Mouse (Mus musculus): ENCODE measurements around the gene Crk.
A peak's percentile ranks its signal among the peaks of the same experiment; 100 is the strongest.
"Not testable (repeated sequence)": the region's sequence is repeated elsewhere in the genome, so short reads cannot be mapped to it uniquely, and the experiment has no call there.

Crk gene

GRCm38 (mm10) chr11:75684956-75685355 lies 5.9 kb downstream of the Crk start:
- no peak for DNase-seq (ENCODE audit: low read depth)

DNA sequence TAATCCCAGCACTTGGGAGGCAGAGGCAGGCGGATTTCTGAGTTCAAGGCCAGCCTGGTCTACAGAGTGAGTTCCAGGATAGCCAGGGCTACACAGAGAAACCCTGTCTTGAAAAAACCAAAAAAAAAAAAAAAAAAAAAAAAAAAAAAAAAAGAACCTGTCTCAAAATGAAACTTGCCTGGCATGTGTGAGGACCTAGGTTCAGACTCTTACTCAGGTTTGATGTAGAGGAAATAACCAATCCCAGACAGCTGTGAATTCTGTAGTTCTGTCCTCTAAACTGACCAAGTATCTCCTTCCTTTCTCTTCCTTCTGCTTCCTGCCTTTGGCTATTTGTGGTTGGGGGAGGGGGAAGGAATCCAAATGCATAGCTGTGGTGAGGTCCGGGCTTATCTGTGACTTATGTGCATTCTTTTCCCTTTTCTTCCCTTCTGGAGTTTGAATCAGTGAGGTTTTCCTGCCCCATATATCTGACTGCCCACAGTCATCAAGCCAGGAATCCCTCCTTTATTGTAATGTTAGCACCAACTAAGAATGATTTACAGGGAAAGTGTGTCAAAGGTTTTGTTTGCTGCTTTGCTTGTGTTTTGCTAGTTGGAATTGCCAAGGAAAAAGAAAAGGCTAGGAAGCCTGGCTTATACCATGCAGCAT lies 8.4 kb downstream of the Crk start:
- no peak for DNase-seq (ENCODE audit: low read depth)

DNA sequence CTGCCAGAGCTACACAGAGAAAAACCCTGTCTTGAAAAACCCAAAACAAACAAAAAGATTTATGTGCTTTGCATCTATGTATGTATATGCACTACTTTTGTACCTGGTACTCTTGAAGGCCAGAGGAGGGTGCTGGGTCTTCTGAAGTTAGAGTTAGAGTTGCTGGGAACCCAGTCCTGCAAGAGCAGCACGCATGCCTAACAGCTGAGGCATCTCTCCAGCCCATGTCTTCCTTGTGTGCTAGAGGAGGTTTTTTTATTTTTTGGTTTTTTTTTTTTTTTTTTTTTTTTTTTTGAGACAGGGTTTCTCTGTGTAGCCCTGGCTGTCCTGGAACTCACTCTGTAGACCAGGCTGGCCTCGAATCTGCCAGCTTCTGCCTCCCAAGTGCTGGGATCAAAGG lies 9.1 kb downstream of the Crk start:
- no peak for DNase-seq (ENCODE audit: low read depth)

DNA sequence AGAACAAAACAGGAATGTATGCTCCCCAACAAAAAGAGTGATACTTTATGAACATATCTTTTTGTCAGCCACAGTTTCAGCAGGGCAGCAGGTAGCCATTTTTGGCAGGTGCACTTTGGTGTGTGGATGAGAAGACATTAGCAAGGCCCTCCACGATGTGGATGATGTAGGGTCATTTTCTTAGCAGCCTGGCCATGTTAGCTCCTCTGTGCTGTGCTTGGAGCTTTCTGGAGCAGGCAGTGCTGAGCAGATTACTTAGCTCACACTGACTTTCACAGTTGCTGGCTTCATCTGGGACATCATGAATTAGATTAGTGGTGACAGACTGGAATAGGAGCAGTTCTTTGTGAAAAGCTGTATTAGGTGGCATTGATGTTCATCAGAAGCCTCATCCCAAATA lies 10.9 kb downstream of the Crk start:
- no peak for DNase-seq (ENCODE audit: low read depth)

- no peak for DNase-seq (ENCODE audit: low read depth)
Observed at GRCm38 (mm10) chr11:75691047-75691446, 12.0 kb downstream of the Crk start.

DNA sequence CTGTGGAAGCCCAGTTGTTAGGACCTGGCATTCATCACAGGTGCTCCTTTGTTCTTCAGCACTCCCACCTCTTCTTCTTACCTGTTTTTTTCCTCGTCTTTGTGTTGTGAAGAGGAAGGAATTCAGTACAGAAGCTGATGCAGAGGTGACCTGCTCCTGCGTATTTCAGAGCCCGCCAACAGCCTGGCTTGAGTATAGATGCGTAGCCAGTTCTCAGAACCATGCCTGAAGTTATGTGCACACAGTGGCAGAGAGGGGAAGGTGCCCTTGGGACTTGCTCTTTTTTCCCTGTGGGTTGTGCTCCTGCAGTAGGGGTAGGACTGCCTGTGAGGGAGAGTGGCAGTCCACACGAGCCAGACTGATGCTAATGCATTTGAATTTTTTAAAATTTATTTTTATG lies 14.5 kb downstream of the Crk start:
- DNase-seq (ENCODE audit: low read depth), result no peak

DNA sequence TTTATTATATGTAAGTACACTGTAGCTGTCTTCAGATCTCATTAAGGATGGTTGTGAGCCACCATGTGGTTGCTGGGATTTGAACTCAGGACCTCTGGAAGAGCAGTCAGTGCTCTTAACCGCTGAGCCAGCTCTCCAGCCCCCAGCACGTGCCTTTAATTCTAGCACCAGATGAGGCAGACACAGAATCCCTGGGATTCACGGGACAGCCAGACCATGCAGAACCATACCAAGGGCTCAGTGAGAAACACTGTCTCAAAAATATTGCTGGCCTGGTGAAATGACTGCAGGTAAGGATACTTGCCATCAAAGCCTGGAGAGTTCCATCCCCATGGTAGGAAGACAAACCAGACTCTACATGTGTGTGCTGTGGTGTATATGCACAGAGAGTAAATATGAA lies 18.4 kb downstream of the Crk start:
- DNase-seq (ENCODE audit: low read depth), result not testable (repeated sequence)

- DNase-seq (ENCODE audit: low read depth), result no peak
Observed at GRCm38 (mm10) chr11:75700557-75700956, 21.5 kb downstream of the Crk start.

DNA sequence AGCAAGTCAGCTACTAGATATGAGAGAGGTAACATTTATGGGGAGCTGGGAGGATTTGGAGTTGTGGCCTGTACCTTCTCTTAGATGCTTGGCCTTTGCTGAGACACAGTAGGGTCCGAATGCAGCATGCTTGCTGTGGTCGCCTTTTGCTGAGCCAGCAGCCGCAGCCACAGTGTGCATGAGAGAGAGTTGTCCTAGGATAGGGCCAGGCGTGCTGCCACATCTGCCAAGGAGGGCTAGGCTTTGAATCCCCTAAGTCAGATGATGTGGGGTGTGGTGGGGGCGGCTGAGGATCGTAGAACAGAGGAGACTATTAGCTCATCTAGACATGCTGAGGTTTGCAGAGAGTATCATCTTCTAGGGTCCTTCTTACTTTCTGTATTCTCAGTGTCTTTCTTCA lies 23.7 kb downstream of the Crk start:
- no peak for DNase-seq (ENCODE audit: low read depth)

GRCm38 (mm10) chr11:75703748-75704147 lies 24.7 kb downstream of the Crk start:
- no peak for DNase-seq (ENCODE audit: low read depth)

- peak; percentile 71 for DNase-seq (ENCODE audit: low read depth)
Observed at GRCm38 (mm10) chr11:75713949-75714348, 34.9 kb downstream of the Crk start.

DNA sequence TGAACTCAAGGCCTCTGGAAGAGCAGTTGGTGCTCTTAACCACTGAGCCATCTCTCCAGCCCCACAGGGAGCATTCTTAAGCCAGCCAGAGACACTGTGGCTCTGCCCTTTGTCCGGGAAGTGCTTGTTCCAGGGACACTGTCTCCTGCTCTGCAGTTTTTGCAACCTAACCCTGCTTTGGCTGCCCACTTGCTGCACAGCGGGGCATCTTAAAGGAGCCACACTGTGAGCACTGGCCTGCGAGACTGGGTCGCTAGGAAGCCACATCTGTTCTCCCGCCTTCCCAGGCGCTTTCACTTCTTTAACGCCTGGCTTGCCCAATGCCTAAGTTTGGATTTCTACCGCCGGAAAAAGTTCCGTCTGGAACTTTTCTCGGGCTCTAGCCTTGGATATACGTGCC lies 36.5 kb downstream of the Crk start:
- no peak for DNase-seq (ENCODE audit: low read depth)

- no peak for DNase-seq (ENCODE audit: low read depth)
Observed at GRCm38 (mm10) chr11:75716661-75717325, 37.7 kb downstream of the Crk start.

- DNase-seq (ENCODE audit: low read depth), result no peak
Observed at GRCm38 (mm10) chr11:75722339-75722738, 43.3 kb downstream of the Crk start.

DNA sequence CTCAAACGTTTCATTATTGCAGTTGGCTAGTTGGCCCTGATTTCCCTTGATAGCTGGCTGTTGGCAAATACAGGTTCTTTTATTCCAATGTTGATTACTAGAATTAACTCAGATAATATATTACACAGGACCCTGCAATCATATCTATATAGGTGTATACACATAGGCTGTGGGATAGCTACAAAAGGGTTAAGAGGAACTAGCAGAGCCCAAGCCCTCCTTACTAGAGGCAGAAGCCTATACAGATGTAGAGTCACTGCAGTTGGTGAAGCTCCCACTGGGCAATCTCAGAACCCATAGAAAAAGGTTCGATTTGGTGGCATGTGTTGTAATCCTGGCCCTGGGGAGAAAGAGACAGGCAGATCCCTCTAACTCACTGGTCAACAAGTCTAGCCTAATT lies 48.1 kb downstream of the Crk start:
- DNase-seq (ENCODE audit: low read depth), result no peak

DNA sequence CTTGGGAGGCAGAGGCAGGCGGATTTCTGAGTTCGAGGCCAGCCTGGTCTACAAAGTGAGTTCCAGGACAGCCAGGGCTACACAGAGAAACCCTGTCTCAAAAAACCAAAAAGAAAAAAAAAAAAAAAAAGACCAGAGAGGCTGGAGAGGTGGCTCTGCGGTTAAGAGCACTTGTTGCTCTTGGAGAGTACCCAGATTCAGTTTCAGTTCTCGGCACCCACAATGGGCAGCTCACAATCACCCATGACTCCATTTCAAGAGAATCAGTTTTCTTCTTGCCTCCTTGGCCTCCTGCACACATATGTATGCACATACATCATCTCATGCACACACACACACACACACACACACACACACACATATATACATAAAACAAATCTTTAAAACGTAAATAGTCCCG lies 48.6 kb downstream of the Crk start:
- not testable (repeated sequence) for DNase-seq (ENCODE audit: low read depth)

GRCm38 (mm10) chr11:75732434-75733226 lies 53.6 kb downstream of the Crk start, which contains the start of gene Ywhae:
TSS of gene Ywhae (plus strand) at chr11:75732869.
- peak; percentile 96 for DNase-seq (ENCODE audit: low read depth)

- no peak for DNase-seq (ENCODE audit: low read depth)
Observed at GRCm38 (mm10) chr11:75733227-75733940, 54.3 kb downstream of the Crk start.

DNA sequence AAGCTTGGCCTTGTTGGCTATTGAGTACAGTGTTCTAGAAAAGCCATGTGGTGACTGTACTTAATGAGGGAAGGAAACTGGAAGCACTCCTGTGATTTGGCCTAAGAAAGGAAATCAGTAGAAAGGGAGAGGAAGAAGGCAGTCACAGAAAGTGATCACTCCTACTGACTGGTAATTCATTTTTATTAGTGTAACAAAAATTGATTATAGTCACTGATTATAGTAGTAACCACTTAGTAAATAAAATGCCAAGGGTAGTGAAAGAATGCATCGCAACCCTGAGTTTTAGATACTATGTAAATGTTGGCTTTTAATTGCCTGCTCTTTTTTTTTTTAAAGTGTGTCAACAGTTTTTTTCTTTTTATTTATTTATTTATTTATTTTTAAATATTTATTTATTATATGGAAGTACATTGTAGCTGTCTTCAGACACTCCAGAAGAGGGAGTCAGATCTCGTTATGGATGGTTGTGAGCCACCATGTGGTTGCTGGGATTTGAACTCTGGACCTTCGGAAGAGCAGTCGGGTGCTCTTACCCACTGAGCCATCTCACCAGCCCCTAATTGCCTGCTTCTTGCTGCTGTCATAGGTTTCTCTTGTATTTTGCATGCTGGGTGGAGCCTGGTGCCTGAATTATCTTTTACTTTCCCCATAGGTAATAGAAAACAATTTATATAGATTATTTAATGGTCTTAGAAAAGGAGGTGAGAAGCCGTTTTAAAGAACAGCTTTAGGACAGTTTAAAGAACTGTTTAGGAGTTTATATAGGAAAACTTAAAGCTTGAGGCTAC lies 56.6 kb downstream of the Crk start:
- no peak for DNase-seq (ENCODE audit: low read depth)

DNA sequence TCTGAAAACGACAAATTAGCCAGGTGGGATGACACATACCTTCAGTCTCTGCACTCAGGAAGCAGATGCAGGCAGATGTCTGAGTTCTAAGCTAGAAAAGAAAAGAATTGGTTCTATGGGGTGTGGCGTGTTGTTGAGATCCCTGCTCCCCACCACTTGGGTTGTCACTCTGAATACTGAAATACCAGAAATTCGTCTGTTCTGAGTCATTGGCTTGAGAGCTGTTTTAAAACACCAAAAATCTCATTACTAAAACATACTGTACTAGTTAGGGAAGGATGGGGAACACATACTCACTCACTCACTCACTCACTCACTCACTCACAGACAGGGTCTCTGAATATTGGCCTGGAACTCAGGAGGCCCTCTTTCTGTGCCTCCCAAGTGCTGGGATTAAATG lies 57.9 kb downstream of the Crk start:
- DNase-seq (ENCODE audit: low read depth), result no peak

GRCm38 (mm10) chr11:75737806-75738476 lies 58.9 kb downstream of the Crk start:
- no peak for DNase-seq (ENCODE audit: low read depth)

All from naive thymus-derived CD4-positive, alpha-beta T cell, adult 2 months (primary cell).